Mouse (Mus musculus) layer of hippocampus, adult 8-10 months (tissue): ENCODE data around the gene Gmnn. TPM values are rescaled to one million over a fixed set of nuclear protein-coding genes. Genes with fewer than 3 reads are reported as not detected.

Experiments
- DNase-seq, 2 experiments: peaks; one replicate each; pipeline ENCODE4 v3.0.0; 2022; ENCODE audit warnings: low spot score in 2 of 2
- total RNA-seq, 4 experiments: library from RNA; stranded (reverse); gene quantifications; 2 replicates each; pipeline ENCODE4 v1.2.4; 2022

Gene Gmnn
- total RNA-seq, 4 experiments from 2014 or later: 2.0 to 5.6 (median 3.0) TPM

DNA sequence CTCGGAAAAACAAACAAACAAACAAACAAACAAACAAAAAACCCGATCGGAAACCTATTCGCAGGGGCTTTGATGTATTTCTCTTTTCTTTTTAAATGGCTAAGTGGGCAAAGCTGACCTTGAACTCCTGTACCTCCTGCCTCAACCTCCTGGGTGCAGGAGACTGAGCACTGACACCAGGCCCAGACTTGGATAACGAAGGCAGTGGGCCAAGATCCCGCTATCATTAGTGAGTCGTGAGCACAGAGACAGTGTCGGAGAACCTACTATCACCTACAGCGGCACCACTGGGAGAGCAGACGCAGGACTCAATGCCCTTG lies 680 bp downstream of the Gmnn start:
- no peak for DNase-seq

DNA sequence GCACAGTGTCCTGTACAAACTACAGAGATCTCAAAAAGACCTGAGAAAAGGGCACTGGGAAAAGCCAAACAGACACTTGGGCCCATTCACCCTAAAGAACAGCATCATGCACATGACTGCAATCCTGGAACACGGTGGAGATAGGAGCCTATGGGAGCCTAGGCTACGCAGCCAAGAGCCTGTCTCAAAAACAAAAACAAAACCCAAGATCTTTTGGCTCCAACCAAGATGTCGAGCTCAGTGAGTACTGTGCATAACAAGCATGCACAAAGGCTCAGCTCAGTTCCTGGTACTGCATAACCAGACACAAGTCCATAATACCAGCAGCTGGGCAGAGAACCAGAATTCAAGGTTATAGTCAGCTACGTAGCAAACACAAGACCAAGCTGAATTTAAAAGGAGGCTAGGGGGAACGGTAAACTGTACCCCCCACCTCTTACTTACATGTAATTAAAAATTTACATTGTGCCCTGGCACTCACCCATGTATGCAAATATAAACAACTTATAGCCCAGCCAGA lies 1.3 kb downstream of the Gmnn start:
- no peak for DNase-seq

DNA sequence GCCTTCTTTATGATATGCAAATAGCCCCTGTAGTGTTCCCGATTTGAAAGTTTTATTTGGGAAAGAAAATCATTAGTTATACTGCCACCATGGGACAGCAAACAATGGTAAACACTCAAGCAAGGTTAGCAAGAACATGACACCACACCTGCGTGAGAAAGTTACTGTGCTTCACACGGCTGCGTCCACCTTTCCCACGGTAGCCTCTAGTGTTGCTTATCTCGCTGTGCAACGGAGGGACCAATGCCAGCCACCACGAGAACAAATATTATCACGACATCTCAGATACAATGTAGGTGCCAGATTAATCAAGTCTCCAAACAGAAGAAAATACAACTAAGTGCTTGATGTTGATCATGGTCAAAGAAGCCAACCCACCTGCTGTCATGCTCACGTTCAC lies 2.3 kb downstream of the Gmnn start:
- no peak for DNase-seq

DNA sequence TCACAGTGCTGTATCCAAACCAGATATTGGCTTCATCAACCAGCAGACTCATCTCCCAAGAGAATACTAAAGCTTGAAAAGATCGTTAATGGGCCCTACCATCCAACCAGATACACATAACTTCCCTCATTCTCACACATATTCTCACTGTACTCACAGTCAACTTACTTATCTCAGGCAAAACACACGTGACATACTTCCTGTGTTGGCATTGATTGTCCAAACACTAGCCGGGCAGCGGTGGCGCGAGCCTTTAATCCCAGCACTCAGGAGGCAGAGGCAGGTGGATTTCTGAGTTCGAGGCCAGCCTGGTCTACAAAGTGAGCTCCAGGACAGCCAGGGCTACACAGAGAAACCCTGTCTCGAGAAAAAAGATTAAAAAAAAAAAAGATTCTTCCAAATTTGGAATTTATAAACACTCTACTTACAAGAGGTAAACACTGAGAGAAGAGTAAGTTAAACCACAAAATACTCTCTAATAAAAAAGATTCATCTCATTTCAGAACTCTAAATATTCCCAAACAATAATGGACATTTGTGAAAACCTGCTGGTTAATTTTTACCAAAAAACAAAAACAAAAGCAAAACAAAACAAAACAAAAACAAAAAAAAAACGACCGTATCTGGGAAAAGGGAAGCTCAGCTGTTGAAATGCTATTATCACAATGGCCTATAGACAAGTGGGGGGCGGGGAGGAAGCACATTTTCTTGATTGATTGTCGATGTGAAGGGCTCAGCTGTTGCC lies 3.7 kb downstream of the Gmnn start:
- no peak for DNase-seq

DNA sequence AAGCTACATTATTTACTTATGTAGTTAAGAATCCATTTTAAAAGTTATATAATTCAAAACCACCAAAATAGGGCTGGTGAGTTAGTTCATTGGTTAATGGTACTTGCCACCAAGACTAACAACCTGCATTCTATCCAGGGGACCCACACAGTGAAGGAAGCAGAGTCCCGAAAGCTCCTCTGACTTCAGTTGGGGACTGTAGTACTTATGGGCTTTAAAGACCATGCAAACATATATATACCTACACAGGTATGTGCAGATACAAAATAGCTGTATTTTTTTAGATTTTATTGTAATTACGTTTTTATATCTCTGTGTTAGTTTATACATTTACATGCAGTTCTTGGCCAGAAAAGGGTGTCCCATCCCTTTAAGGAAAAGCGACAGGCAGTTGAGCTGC lies 5.0 kb downstream of the Gmnn start:
- DNase-seq: no peak

DNA sequence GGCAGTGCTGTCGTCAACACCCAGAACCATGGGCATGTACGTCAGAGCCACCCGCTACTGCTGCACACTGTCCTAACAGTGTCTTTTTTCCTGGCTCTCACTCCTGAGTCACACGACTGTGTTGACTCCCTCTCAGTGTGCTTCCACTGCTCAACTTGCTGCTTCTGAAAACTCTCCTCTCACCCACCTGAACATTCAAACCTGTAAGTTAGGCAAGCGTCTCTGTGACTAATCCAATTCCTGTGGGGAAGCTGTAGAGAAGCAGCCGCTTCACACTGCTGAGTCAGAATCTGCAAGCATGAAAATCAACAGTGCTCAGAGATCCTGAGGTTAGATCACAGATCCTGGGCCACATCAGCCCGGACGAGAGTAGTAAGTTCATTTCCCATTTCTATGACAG lies 10.3 kb downstream of the Gmnn start:
- no peak for DNase-seq

DNA sequence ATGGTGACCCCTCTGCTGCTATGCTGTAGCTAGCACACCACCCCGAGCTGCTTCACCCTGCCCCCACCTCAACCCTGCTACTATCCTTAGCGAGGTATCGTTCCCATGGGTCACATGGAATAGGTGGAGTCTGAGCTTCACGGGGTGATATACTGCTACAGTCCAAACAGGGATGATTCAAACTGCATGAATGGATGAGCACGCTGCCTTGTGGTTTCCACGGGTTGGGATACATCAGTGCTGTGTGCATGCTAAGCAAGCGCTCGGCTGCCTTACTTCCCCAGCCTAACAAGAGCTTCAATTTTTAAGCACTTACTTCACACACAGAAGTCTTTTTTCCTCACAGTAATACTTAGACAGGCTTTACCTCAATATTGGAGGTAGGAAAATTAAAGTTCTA lies 10.9 kb downstream of the Gmnn start:
- no peak for DNase-seq

DNA sequence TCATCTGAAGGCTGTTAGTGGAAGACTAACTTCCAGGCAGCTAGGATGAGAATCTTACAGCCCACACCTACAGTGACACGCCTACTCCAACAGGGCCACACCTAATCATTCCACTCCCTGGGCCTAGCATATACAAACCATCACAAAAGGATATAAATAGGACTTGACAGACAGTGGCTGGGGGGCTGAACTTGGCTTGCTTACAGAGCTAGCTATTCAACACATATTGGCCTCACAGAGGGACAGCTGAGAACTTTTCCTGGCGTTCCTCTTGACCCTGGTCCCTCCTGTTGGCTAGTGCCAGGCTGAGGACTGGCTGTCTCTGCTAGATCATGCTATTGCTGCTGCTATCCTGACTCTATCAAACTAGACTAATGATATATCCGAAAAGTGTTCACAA lies 13.9 kb downstream of the Gmnn start:
- DNase-seq: no peak

DNA sequence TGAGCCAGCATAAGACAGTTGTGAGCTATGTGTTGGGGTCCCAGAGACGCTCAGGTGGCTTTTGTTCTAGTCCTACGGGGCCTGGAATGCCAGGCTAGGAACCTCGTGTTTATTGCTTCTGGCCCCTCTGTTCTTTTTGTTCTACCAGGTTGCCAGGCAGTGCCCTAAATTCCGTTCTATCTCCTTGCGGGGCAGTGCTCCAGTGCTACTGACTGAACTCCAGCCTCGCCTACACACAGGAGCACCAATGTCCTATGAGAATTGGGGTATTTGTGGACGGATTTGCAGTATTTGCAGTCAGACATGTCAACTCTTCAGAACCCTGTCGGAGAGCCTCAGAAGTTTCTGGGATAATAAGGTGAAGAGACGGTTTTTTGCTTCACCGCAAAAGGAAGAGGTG lies 20.7 kb downstream of the Gmnn start, which contains the start of gene Armh2:
Gene Armh2 (plus strand): TSS at position 205 of the 400 bp plus-strand sequence.
- no peak for DNase-seq

DNA sequence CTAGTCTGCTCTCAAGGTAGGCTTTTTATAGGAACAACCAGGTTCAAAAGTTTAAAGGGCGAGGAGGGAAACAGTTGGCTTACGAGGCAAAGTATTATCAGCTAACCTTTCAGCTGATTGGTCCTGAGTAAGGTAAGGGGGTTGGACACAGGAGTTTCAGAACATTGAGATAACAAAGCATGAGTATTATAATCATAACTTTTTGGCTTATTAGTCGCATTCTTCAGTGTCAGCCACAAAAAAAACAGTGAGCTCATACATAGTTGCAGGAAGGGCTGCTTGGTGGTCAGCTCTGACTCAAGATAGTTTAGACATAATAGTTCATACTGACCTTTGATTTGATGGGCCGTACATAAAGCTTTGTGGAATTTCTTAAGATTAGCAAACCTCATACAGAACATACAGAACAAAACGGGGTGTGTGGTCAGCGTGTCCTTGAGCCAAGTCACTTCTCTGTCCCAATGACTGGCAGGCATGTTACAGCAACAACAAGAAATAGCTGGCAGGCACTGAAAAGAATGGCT lies 26.1 kb downstream of the Gmnn start:
- DNase-seq: no peak

DNA sequence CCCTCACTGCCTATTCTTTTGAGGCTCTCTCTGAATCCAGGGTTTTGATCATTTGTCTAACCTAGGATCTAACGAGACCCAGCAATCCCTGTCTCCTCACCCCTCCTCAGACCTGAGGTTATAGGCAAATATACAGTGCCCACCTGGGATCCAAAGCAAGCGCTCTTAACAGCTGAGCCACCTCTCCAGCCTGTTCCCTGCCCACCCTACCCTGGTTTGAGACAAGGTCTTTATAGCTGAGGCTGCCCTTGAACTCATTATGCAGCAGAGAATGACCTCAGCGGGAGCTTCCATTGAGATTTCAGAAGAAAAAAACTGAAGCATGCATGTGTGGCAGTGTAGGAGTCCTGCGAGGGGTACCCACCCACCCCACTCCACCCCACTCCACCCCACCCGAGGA lies 27.2 kb downstream of the Gmnn start:
- no peak for DNase-seq

DNA sequence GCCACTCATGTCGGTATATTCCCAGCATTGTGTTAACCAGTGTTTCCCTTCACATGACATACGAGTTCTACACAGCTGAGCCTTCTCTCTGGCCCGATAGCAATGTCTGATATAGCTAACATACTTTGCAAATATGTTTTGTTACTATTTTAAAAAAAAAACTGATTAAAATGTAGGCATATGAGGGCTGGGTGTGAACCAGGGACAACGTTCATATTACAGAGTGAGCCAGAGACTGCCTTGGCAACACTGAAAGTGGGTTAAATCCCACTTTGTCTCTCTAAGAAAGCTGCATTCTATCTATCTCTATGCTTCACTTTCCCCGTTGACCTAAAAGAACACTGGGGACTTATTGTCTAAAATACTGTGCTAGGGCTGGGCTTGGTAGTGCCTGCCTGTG lies 32.6 kb downstream of the Gmnn start:
- DNase-seq: no peak

DNA sequence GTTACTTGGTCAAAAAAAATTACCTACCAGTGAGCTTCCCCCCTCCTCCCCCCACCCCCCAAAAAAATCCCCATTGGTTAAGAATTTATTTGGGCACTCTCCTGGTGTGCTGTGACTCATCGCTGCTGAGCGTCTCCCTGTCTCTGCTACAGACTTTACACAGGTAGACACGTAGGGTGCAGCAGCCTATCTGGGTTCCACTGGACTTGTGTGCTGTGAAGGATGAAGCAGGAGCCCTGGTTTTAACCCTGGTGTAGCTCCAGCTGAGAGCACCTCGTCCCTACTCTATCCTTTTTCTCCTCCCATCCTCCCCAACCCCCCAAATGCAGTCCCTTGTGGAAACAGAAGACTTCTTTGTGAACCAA lies 37.3 kb downstream of the Gmnn start:
- DNase-seq: no peak

DNA sequence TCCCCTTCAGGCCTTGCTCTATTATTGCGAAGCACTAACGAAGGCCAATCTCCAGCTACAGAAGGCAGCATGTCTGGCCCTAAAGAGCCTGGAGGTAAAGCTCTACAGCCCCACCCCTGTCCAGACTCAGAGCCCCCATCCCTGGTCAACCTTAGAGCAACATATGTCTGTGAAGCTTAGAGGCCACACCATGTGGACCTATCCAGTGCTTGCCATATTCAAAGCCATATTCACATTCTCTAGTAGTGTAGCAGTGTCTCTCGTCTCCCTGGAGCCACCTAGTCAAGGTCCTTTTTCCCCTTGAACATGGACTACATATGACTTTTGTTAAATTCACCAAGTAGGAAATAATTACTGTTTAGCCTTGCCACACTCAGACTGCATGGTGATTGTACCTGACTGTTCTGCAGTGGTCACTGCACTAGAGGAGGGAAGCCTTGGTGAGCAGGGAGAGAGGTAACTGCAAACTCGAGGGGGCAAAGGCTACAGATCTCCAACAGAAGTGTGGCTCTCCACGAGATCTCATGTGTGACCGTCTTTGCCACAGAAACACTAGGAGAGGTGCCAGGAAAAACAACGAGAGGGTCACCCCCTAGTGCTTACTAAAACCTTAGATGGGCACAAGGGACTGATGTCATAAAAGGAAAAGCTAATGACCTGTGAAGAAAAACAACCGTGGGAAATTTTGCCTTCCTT lies 37.9 kb downstream of the Gmnn start:
- no peak for DNase-seq

DNA sequence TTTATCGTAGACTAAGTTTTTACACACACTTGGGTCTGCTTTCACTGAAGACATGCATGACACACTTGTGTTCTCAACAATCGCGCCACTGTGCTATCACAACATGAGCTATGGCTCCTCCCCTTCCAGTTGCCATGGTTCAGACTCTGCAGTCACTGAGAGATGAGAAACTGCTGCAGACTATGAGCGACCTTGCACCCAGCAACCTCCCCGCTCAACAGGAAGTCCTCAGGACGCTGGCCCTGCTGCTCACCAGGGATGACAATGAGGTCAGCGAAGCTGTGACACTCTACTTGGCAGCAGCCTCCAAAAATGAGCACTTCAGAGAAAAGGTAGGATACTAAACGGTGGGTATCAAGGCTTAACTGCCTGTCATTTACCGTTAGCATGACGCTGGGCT lies 40.2 kb downstream of the Gmnn start:
- no peak for DNase-seq

DNA sequence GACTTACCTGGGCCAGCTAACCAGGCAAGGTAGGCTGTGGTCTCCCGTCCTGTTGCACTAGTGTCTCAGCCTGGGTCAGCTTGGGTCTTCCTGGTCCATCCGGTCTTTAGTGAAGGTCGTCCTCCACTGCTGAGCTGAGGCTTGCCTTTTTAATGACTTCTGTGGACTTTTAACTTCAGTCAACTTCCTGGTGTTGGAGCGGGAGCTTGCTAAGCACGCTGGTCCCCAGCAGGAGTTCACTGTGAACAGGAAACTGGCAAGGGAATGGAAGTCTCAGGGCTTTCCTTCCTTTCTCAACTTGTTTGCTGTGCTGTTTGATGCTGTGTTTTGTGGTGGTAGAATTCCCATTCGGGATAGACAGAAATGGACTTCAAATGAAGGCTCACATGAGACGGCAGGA lies 44.0 kb downstream of the Gmnn start:
- no peak for DNase-seq

DNA sequence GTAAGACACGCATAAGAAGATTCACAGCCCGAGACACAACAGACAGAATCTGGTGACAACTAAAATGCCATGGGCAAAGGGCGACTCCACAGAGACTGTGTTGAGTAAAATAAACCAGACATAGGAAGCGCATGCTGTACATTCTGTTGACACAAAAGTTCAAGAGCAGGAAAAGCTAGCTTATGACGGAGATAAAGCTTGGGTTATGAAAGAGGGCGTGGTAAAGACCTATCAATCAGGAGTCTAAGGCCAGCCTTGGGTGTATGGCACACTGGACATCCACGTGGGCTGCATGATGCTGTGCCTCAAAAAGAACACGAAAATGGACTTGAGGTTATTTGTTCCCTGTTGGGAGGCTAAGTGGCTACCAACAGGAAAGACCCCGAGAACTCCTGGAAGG lies 45.3 kb downstream of the Gmnn start:
- no peak for DNase-seq

DNA sequence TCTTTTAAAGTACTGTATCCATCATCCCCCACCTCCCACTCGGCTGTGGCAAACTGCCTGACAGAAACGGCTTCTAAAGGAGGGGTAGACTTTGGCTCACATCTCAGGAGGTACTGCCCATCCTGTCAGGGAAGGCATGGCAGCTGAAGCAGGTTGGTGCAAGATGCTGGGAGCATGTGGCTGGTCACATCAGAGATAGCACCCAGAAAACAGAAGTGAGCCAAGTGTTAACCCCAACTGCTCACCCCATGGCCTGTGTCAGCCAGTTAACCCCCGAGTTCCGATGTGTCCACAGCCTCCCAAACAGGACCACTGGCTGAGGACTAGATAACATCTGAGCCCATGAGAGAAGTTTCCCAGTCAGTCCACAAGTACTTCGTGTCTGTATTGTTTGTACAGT lies 46.1 kb downstream of the Gmnn start:
- DNase-seq: no peak

DNA sequence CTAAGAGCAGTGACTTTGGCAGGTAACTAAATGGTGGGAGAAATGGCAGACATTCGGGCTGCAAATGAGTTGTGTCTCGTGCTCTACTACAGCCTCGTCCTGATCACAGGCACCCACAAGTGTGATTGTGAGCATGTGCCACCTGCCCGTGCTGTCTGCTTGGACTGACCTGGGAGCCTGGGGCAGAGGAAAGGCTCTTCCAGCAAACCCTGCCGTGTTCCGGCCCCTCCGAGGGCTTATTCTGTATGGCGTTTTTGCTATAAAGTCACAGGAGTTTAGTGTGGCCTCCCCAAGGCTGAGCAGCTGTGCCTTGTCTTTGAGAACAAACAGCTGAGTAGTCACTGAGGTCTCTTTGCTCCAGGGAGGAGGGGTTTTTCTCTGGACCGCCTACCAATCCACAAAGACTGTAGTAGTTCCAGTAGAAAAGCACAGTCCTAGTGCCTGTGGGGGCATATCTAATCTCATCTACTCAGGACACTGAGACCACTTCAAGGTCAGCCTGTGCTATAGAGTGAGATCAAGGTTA lies 47.3 kb downstream of the Gmnn start:
- DNase-seq: no peak

DNA sequence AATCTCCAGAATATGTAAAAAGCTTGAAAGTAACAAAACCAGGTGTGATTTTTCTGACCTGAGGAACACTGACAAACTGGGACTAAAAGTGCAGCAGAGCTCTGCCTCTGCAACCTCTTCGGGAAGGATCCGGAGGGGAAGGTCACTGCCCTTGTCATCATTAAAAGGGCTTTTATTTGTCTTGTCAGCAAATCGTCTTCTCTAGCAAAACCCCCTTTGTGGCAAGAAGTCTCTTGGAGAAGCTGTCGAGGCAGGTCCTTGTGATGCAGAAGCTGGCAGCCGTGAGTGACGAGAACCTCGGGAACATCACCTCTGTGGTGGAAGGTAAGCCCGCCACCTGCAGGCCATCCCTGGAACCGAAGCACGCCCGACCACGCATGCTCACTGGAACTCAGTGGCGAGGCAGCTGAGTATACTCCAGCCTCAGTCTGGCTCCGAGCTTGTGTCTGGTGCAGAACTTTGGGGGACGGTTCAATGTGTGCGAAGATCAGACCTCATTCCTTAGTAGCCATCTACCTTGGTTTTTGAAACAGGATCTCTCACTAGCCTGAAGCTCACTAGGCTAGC lies 48.2 kb downstream of the Gmnn start:
- DNase-seq: peak; percentile 86 to 92

DNA sequence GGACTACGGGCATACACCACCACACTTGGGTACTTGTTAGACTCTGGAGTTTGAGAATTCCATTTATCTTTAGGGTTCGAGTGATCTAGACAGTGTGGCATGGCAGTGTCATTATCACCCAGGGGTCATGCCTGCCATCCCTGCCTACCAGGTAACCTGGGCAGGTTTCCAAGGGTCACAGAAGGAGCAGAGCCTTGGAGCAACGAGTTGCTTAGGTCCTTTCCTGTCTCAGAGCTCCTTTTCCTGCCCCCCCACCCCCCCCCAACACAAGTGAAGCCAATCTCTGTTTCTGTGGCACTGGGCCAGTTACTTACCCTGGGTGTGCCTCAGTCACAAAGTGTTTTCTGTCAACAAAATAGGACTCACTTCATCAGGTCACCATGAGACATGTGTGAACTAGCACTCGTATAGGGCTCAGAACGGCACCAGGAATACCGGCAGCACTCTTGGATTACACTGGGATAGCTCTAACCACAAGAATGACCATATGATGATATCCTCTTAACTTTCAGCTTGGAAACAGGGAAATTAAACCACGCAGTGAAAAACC lies 49.1 kb downstream of the Gmnn start:
- DNase-seq: no peak

DNA sequence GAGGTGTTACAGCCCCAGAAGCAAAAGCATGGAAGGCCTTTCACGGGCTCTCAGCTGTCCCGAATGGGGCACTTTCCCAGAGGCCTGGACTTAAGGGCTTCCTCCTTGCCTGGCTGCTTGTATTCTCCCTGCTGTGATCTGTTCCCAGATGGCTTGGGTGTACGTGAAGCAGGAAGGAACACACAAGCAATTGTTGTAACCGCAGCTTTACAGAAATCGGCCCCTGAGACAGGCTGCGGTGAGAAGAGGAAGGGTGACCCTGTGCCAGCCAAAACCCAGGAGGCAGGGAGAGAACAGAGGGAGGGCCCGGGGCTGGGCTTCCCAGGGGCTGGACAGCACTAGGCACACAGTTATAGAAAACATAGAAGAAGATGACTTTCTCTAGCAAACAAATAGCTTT lies 50.8 kb downstream of the Gmnn start:
- no peak for DNase-seq
